Mouse (Mus musculus): ENCODE measurements around the gene Vav1. TPM values are rescaled to one million over a fixed set of nuclear protein-coding genes. Genes with fewer than 3 reads are reported as not detected.
A peak's percentile ranks its signal among the peaks of the same experiment; 100 is the strongest.
"Not testable (repeated sequence)": the region's sequence is repeated elsewhere in the genome, so short reads cannot be mapped to it uniquely, and the experiment has no call there.

Vav1 gene
- total RNA-seq, 4 experiments from 2014 or later: 3.3 to 17.4 (median 10.0) TPM

DNA sequence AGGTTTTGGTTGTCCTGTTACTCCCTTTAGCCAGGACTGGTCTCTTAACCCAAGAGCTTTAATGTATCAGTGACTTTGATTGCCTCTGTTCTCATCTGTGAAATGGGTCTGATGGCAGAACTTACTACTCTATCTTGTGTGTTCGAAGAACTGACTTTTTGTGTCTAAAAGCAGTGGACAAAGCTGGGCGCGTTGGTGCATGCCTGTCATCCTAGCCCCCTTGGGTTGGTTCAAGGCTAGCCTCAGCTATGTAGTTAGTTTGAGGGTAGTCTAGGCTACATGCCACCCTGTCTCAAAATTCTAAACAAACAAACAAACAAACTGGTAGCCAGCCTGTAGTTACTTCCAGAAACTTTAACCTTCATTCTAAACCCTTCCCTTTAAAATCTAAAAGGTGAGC lies 27.5 kb upstream of the Vav1 start:
- no peak for DNase-seq (ENCODE audit: low spot score in 2 of 2)

DNA sequence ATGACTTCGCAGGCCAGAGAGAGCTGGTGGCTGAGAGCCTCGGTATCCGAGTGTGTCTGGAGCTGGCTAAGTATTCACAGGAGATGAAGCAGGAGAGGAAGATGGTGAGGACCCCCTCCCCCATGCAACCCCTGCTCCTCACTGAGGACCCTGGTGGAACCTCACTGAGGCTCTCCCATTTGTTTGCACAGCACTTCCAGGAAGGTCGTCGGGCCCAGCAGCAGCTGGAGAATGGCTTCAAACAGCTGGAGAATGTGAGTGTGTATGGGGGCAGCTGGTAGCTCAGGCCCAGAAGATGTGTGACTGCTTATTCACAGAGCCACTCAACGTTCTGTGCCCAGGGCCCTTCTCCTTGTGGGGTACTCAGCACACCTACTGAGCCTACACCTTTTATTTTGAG lies 25.6 kb upstream of the Vav1 start:
- DNase-seq (ENCODE audit: low spot score in 2 of 2): no peak

DNA sequence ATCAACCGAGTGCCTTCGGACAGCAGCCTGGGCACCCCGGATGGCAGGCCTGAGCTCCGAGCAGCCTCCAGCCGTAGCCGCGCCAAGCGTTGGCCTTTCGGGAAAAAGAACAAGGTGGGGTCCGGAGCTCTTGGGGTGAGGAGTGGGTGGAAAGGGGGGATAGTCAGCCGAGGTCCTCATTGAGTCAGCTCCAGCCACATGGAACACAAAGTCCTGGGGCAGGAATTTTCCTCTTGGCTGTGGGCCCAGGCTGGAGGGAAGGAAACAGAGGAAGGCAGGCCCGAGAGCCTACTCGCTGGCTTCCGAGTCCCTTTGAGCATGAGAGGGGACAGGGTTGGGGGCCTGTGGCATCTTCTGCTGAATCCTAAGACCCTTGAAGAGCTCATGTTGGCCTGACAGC lies 23.5 kb upstream of the Vav1 start:
- no peak for DNase-seq (ENCODE audit: low spot score in 2 of 2)

DNA sequence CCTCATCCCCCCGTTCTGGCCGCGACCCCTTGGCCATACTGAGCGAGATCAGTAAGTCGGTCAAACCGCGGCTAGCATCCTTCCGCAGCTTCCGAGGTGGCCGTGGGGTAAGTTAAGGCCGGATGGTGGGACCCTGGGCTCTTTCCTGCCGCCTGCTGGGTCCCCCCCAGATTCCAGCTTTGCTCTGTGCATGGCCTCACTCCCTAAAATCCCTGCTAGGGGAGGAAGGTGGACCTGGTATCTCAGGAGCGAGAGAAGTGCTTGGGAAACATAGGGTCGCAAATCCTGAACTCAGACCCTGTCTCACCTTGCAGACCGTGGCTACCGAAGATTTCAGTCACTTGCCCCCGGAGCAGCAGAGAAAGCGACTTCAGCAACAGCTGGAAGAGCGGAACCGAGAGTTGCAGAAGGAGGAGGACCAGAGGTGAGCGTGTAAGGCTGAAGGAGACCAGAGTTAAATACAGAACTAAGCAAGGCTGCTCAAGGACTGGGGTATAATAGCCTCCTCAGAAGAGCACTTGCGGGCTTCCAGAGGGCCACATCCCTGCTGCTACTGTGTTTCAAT lies 21.9 kb upstream of the Vav1 start:
- no peak for DNase-seq (ENCODE audit: low spot score in 2 of 2)

DNA sequence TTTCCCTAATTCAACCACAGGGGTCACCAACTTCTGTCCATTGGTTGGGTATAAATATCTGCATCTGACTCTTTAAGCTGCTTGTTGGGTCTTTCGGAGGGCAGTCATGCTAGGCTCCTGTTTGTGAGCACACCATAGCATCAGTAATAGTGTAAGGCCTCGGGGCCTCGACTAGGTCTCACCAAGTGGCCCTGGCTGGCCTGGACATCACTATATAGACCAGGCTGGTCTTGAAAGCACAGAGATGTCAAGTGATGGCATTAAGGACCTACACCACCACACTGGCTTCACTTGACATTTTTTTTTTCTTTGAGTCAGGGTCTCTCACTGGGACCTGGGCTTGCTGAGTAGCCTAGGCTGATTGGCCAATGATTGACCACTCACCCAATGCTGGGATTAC lies 20.7 kb upstream of the Vav1 start:
- DNase-seq (ENCODE audit: low spot score in 2 of 2): no peak

DNA sequence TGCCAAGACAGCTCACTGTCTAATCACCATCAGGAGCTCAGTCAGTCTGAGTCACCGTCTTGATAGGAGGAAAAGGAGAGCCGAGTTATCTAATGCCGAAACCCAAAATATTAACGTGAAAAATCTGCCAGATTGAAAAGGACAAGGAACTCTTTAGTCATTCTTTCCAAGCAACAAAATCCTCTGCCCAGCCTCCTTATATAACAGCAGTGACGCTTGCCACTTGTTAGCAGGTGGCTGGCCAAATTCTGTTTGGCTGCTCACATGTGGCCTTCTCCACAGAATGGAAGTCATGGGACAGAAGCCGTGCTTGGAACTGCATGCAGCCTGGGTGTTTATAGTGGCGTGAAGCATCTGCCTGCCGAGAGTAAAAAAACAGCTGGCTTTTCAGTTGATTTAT lies 19.2 kb upstream of the Vav1 start:
- DNase-seq (ENCODE audit: low spot score in 2 of 2): peak in 1 of 2 experiments; percentile 52

DNA sequence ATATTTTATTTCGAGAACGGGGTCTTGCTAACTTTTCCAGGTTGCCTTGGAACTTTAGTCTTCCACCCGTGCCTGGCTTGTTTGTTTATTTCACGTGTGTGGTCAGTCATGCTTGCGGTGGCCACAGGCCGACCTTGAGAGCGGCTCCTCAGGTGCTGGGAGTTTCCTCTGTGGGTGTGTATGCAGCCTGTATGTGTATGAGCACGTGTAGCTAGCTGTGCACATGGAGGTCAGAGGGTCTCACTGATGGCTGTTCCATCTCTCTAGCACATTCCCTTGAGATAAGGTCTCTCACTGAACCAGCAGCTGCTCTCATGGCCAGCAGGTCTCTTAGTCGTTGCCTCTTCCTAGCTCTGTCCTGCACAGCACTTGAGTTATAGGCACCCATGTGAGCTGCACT lies 18.5 kb upstream of the Vav1 start:
- no peak for DNase-seq (ENCODE audit: low spot score in 2 of 2)

DNA sequence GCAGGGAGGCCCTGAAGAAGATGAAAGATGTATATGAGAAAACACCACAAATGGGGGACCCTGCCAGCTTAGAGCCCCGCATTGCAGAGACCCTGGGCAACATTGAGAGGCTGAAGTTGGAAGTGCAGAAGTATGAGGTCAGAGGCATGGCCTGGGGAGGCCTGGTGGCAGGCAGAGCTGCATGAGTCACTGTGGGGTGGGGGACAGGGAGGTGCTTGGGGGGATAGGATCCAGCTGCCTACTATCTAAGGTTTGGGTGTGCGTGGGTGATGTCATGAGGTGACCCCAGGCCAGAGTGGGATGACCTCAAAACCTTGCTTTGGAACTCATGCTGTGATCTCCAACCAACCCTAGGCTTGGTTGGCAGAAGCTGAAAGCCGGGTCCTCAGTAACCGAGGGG lies 17.6 kb upstream of the Vav1 start:
- no peak for DNase-seq (ENCODE audit: low spot score in 2 of 2)

DNA sequence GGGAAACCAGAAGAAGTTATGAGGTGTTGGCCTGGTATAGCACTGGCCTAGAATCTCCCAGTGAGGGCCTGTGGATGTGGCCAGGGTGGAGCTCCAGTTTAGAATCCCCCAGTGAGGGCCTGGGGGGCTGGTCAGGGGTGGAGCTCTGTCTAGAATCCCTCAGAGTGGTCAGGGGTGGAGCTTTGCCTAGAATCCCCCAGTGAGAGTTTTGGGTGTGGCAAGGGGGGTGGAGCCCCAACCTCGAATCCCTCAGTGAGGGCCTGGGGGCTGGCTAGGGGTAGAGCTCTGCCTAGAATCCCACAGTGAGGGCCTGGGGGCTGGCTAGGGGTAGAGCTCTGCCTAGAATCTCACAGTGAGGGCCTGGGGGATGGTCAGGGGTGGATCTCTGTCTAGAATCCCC lies 17.1 kb upstream of the Vav1 start:
- DNase-seq (ENCODE audit: low spot score in 2 of 2): no peak

DNA sequence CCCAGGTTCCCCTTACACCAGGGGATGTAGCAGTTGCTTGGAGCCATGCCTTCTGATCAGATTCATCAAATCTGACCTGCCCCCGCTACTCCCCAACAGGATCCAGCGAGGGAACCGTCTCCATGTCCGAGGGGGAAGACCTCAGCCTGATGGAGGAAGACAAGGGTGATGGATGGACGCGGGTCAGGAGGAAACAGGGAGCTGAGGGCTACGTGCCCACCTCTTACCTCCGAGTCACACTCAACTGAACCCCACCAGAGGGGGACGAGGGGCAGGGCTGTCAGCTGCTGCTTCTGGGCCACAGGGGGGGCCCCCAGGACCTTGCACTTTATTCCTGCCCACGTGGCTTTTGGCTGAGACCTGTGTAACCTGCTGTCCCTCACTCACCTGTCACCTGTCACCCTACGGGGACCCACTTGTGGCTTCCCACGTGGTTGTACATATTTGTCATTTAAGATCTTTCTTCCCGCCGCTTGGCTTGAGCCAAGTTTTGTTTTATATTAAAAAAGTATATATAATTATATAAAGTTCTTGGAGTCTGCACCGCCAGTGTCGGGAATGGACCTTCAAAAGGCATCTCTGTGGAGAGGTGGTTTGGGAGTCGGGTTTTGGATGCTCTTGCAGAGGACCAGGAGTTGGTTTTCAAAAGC lies 15.9 kb upstream of the Vav1 start:
- no peak for DNase-seq (ENCODE audit: low spot score in 2 of 2)

DNA sequence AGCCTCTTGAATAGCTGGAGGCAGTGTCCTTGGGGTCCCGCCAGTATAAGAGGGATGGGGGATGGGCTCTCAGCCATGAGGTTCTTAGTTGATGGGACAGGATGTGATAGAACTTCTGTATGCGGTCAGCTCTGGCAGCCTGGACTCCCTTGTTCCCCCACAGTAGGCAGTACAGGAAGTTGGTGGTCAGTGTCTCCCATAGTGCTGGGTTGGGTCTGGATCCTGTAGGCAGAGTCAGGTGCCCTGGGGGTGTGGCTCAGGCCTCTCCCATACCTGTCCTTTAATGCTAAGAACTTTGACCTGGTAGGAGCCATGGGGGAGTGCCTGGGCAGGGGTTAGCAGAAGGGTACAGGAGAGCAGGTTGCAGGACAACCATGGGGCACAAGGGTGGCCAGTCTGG lies 14.7 kb upstream of the Vav1 start:
- DNase-seq (ENCODE audit: low spot score in 2 of 2): no peak

DNA sequence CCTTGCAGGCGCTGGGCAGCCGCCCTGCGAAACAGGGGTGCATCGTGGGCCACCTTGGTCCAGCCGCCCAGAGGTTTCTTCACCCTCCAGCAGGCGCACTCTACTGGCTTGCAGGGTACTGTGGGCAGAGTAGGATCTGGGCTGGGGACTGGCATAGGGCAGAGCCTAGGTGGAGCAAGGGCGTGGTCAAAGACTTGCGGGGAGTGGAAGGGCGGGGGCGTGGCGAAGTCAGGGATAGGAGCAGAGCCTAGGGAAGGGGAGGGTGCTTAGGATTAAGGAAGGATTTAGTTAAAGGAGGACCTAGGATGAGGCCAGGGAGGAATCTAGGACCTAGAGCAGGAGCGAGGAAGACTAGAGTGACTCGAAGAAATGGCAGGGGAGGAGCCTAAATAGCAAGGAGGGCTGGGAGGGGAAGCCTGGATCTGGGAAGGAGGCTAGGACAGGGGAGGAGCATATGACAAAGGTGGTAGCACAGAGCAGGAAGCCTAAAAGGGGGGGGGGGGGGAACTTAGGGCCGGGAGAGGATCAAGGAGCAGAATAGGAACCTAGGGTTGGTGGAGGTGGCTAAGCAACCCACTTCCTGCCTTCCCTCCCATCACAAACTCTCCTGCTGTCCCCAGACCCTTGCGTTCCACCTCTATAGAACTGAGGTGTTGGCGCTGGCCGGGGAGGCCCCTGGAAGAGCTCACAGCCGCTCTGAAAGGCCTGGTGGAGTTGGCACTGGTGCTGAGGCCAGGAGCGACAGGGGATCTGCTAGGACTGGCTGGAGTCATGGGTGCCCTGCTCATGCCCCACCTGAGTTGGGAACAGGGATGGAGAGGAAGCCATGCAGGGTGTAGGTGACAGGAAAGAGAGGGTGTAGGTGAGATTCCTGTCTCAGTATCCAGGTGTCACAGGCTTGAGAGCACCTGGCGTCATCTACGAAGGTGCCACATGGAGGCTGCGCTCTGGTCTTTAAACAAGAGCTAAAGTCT lies 13.6 kb upstream of the Vav1 start:
- no peak for DNase-seq (ENCODE audit: low spot score in 2 of 2)

DNA sequence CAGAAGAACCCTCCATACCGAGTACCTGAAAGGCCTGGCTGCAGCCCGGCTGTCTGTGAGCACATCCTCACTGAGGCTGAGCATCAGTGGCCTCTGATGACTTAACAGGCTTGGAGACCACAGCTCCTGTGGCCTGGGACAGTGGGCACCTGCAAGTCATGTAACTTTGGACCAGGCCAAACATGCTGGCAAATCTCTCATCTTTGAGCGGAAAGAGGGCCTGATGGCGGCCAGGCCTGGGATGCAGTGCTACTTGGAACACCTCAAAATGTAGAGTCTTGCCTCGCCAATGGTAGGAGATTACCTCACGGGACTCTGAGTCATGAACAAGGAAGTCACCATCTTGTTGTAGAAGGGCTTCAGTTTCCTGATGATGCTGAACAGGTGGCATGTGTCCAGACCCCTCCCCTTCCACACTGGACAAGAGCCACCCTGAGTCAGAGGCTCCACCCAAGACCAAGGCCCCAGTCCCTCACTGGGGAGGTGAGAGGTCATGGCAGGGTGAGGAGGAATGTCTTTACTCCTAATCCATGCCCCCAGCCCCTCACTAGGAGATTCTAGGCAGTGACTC lies 11.3 kb upstream of the Vav1 start:
- DNase-seq (ENCODE audit: low spot score in 2 of 2): no peak

DNA sequence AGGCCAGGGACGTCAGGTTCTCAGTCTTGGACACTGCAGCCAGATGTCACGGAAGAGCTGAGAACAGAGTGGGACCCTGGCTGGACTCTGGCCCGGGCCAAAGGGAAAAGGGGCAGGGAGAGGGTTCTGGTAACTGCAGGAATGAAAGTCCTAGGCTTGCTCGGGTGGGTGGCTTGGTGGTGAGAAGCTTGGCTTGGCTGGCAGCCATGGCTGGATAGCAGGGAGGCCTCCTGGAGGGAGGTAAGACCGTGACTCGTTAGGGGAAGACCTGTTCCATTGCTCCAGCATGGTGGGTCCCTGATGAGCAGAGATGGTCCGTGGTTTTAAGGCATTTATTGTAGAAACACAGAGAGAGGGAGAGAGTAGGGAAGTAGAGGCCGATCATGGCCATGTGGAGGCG lies 7.6 kb upstream of the Vav1 start:
- no peak for DNase-seq (ENCODE audit: low spot score in 2 of 2)

DNA sequence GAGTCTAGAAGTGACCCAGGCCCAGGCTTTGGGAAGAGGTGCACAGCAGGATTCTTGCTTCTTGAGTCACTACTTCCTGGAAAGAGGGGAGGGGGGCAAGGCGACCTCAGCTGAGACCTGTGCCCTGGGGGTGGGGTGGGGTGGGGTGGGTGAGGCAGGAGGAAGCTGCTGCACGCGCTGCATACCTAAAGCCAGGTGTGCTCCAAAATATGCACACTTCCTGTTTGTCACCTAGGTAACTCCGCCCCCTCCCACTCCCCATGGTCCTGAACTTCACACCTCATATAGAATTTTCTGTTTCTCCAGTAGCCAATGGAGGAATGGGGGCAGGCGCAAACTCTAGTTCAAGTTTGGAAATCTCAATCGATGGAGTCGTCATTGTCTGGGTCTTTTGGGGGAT lies 5.1 kb upstream of the Vav1 start:
- DNase-seq (ENCODE audit: low spot score in 2 of 2): no peak

DNA sequence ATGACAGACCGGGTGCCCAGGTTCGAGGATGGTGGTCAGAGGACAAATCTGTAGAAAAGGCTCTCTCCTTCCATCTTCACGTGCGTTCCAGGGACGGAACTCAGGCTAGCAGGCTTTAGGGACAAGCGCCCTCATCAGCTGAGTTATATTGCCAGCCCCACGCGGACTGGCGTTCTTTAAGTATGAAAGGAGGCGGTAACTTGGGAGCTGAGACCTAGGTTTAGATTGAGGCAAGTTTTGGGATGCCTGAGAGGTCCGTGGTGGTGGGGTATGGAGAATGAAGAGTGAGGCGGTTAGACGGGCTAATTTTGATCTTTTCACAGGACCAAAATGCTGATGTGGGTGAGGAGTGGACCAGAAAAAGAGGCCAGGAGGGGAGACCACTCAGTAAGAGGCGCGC lies 4.2 kb upstream of the Vav1 start:
- no peak for DNase-seq (ENCODE audit: low spot score in 2 of 2)

DNA sequence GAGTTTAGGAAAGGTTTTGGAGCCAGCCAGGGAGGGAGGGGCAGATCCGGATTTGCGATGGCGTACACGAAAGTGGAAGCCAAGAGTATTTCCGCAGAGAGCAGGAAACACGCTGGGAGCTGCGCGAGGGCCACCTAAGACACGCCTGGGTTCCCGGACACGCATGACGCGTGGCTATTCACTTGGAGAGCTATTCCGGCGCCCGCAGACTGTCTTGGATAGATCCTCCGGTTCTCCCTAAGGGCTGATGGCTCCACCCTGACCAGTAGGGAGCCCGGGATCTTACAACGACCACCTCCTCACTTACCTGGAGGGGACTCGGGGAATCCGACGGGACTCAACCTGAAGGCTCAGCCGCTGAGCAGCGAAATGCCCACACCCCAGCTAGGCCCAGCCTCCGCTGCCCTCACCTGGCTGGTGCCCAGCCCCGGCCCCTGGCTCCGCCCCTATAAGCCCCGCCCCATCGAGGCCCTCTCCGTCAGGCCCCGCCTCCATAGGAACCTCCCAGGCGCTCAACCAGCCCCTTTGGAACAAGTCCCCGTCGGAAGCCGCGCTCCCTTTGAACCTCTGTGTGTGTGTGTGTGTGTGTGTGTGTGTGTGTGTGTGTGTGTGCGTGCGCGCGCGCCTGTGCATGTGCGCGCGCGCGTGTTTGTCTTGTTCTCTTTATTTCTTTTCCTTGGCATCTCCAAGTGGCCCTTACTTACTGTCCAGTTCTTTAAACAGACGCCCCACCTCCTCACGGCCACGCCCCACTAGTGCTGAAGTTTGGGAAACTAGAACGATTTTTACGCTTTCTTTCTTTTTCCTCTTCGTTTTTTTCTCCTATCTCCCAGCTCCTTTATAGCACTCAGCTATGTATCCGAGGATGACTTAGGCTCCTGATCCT lies 3.5 kb upstream of the Vav1 start:
- peak; percentile 49 to 51 for DNase-seq (ENCODE audit: low spot score in 2 of 2)

DNA sequence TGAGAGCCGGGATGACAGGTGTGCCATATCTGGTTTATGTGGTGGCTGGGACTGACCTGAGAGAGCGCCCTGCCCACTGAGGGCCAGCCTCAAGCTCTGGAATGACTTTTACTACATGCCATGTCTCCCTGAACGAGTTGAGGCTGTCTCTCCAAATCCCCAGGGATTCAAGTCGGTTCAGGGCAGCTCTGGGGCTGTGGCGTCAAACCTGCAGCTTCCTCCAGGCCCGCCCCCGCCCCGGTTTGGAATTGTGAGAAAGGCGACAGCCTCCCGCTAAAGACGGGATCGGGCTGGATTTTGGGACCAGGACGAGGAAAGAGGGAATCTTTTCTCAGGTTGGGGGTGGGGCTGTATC lies 2.9 kb upstream of the Vav1 start:
- DNase-seq (ENCODE audit: low spot score in 2 of 2): no peak

DNA sequence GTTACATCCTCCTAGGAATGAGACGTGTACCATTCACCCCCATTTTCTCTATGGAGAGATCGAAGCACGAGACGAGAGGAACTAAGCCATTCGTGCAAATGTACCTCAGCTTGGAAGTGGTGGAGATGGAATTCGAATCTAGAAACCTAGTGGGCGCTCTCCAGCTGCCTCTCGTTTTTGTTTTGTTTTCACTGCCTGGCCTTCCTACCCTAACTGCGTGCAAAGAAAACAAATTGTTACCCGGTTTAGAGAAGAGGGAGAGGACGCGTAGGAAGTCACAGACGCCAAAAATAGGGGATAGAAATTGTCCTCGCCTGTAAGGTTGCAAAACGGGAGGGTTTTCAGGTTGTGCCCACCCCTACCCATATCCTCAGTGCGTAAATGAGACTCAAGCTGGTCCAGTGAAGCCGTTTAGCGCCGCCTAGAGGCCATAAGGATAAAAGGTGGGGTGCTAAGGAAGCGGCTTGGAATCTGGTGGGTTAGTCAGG lies 2.2 kb upstream of the Vav1 start:
- DNase-seq (ENCODE audit: low spot score in 2 of 2): peak; percentile 65 to 79

DNA sequence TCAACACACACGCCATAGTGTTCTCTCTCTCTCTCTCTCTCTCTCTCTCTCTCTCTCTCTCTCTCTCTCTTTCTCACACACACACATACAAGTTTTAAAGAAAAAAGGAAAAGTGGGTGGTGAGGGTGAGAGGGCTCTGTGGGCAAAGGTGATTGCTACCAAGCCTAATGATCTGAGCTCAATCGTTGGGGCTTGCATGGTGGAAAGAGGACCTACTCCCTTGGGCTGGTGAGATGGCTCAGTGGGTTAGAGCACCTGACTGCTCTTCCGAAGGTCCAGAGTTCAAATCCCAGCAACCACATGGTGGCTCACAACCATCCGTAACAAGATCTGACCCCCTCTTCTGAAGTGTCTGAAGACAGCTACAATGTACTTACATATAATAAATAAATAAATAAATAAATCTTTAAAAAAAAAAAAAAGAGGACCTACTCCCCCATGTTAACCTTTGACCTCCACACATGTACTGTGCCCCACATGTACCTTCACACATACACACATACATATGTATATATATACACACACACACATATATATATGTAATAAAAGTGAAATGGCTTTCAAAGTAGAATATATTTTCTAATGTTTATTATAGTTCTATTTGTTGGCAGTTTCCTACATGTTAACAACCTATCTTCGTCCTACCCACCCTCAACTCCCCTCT lies 1.2 kb upstream of the Vav1 start:
- DNase-seq (ENCODE audit: low spot score in 2 of 2): not testable (repeated sequence)

DNA sequence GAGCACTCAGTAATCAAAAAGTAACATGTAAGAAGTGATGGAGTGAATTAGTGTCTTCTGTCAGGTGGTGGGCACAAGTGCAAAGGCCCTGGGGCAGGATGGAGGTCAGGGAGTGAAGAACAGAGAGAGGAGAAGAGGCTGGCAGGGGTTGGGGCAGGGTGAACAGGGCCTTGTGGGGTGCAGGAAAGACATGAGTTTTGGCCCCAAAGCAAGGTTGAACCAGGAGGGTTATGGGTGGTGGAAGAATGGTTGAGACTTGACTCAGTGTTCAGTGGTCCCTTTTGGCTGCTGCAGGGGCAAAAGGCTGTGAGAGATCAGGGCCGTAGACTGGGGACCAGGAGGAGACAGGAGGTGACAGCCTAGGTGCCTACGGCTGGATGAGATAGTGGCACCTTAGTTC lies 363 bp upstream of the Vav1 start:
- no peak for DNase-seq (ENCODE audit: low spot score in 2 of 2)

Data from layer of hippocampus, adult 8-10 months (tissue).